Mouse (Mus musculus) limb, embryonic 15.5 days (tissue): ENCODE measurements at regions not wholly inside any gene's neighbourhood (a gene's known extent, or its start where the extent isn't known, plus 50 kb on each side); places are given as distances from the start of the nearest gene placed in this dataset.
A peak's percentile ranks its signal among the peaks of the same experiment; 100 is the strongest.

Experiments
- ATAC-seq: fragments of 200-750 bp; cut with Nextera tagmentation; 2 replicates; pipeline ENCODE4 v1.8.0; 2017; ENCODE audit warnings: low read depth, moderate TSS enrichment; ENCODE audit not compliant: insufficient number of reproducible peaks, low FRiP score, low TSS enrichment
- H3K27ac ChIP-seq: fragments of 300-500 bp; sonication (generic); 2 replicates; pipeline ENCODE4 v1.5.1; 2015; ENCODE audit warnings: moderate library complexity, mild to moderate bottlenecking, inconsistent platforms
- H3K27me3 ChIP-seq: fragments of 300-500 bp; sonication (generic); 2 replicates; pipeline ENCODE4 v1.6.1; 2015; ENCODE audit warnings: inconsistent platforms
- H3K36me3 ChIP-seq: fragments of 300-500 bp; sonication (generic); 2 replicates; pipeline ENCODE4 v1.6.1; 2015; ENCODE audit warnings: inconsistent platforms
- H3K4me1 ChIP-seq: fragments of 300-500 bp; sonication (generic); 2 replicates; pipeline ENCODE4 v1.6.1; 2015; ENCODE audit warnings: inconsistent platforms
- H3K4me2 ChIP-seq: fragments of 300-500 bp; sonication (generic); 2 replicates; pipeline ENCODE4 v1.6.1; 2015; ENCODE audit warnings: mild to moderate bottlenecking, inconsistent platforms
- H3K4me3 ChIP-seq: fragments of 300-500 bp; sonication (generic); 2 replicates; pipeline ENCODE4 v1.5.1; 2015; ENCODE audit warnings: mild to moderate bottlenecking, inconsistent platforms
- H3K9ac ChIP-seq: fragments of 300-500 bp; sonication (generic); 2 replicates; pipeline ENCODE4 v1.6.1; 2015; ENCODE audit warnings: inconsistent platforms
- H3K9me3 ChIP-seq: fragments of 300-500 bp; sonication (generic); 2 replicates; pipeline ENCODE4 v1.6.1; 2016; ENCODE audit warnings: inconsistent platforms
- WGBS: fragments of 180-500 bp; shearing (Covaris S2); methylation state at CpG from one replicate; pipeline ENCODE4 v1.1.7; 2015; 5-methylcytosine and 5-hydroxymethylcytosine counted together

DNA sequence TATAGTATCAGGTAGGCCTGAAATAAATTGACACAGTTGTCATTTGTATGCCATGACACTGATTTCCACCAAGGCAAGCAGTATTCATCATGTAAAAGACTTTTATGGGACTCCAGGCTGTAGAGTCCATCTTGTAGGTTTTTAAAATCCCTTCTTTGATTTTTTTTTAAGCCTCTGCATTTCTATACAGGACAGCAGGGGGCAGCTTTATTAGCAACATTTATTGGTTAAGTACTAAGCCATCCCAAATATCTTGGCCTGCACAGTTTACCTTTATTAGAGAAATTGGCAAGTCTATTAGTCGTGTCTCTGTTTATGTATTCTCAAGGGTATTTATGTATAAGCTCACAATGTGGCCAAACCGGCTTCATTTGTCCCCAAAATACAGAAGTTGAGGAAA is 125.6 kb upstream of the Med14 start:
- H3K27ac ChIP-seq: no peak overlapping the region
- no peak overlapping the region for H3K9ac ChIP-seq
- H3K27me3 ChIP-seq: no peaks in the 10 kb centered on the region
- no peak overlapping the region for H3K4me3 ChIP-seq
- H3K9me3 ChIP-seq: no peaks in the 10 kb centered on the region
- H3K4me1 ChIP-seq: no peaks in the 10 kb centered on the region
- no peaks in the 10 kb centered on the region for H3K36me3 ChIP-seq
- no peak for ATAC-seq
- 32% methylated on average over 2 of the region's 2 CpGs for WGBS
- H3K4me2 ChIP-seq: no peak overlapping the region

DNA sequence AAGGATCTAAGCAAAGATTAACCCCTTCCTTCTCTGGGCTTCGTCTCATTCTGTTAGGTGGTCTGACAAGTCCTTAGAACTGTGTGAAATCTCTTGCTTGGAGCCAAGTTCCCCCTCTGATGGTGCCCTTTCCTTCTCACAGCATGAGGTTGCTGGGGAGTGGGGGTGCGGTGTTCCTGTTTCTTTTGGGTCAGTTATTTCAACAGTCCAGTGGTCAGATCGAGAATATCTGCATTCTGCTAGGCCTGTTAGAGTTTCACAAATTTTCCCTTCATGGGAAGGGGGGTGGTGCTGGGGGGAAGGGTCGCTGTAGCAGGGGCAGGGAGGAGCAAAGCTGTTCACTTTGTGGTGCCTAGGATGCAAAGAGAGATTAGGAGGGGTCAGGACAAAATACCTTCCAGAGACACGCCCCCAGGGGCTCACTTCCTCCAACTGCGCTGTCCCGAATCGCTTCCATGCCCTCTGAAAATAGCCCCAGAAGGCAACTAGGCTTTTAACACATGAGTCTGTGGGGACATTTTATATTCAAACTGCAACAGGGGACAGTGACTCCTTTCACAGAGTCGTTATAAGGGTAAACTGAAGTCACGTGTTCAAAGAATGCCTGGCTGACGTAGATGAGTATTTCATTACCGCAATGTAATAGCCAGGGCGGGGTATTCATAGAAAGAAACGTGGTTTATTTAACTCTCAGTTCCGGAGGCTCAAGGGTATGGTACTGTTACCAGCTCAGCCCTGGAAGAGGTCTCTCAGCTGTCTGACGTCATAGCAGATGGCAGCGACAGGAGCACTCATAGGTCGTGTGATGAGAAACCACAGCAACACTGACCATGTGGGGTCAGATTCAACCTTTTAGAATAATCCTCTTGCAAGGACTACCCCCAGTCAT is 124.5 kb upstream of the Med14 start:
- WGBS: 22% methylated on average over 18 of the region's 18 CpGs
- no peak for ATAC-seq
- no peak overlapping the region for H3K9ac ChIP-seq

DNA sequence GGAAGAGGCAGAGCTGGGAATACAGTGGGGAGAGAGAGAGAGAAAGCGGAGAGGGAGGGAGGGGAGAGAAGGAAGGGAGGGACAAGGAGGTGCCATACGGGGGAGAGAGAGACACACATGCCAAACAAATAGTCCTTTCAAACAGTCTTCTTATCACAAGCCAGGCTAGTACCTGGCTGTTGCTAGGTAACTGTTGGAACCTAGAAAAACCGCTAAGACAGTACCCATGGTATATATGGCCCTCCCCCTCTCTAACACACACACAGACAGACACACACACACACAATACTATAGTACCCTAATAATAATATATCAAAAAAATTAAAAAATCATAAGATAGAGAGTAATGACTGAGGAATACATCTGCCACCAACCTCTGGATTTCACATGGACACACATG is 117.4 kb upstream of the Med14 start:
- no peak for ATAC-seq
- 65% methylated on average over 3 of the region's 3 CpGs for WGBS
- H3K4me3 ChIP-seq: no peak overlapping the region

More for the DNA sequence above, 124.5 kb upstream of the Med14 start:
- no peaks in the 10 kb centered on the region for H3K27me3 ChIP-seq
- no peak overlapping the region for H3K27ac ChIP-seq
- no peaks in the 10 kb centered on the region for H3K4me1 ChIP-seq
- H3K9me3 ChIP-seq: no peaks in the 10 kb centered on the region
- no peaks in the 10 kb centered on the region for H3K36me3 ChIP-seq
- peak overlapping the region; percentile 19 for H3K4me2 ChIP-seq
- 0 out of 2 replicates have a peak overlapping the region, but pooled peaks have one; percentile 10 for H3K4me3 ChIP-seq

DNA sequence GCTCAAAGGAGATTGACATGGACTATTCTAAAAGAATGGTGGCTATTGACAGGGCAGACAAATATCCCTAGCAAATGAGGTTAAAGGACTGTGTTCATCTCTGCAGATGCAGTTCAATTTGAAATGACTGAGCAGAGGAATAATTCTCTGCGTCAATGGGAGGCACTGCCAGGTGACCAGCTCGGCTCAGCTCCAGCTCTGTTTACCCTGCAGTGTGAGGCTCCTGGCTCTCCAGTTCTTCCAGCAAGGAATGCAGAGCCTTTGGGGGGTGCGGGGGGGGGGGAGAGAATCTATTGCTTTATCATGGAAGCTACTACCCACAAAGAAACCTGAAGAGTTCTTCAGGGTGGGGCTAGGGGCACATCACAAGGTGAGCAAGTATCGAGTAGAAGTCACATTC is 115.6 kb upstream of the Med14 start:
- H3K27ac ChIP-seq: no peak overlapping the region
- H3K27me3 ChIP-seq: 0 out of 2 replicates have a peak, but pooled peaks cover 3% of the 10 kb centered on the region
- H3K4me2 ChIP-seq: no peak overlapping the region
- H3K4me3 ChIP-seq: no peak overlapping the region
- 53% methylated on average over 4 of the region's 4 CpGs for WGBS
- H3K36me3 ChIP-seq: no peaks in the 10 kb centered on the region
- no peak for ATAC-seq
- no peak overlapping the region for H3K9ac ChIP-seq
- H3K9me3 ChIP-seq: no peaks in the 10 kb centered on the region
- no peaks in the 10 kb centered on the region for H3K4me1 ChIP-seq

More for the DNA sequence above, 117.4 kb upstream of the Med14 start:
- Histone ChIP-seq H3K9me3 (no peaks in the 10 kb centered on the region), H3K27ac (no peak overlapping the region), H3K9ac (no peak overlapping the region), H3K36me3 (no peaks in the 10 kb centered on the region), H3K4me2 (no peak overlapping the region), H3K4me1 (no peaks in the 10 kb centered on the region), H3K27me3 (0 out of 2 replicates have a peak, but pooled peaks cover 3% of the 10 kb centered on the region)

DNA sequence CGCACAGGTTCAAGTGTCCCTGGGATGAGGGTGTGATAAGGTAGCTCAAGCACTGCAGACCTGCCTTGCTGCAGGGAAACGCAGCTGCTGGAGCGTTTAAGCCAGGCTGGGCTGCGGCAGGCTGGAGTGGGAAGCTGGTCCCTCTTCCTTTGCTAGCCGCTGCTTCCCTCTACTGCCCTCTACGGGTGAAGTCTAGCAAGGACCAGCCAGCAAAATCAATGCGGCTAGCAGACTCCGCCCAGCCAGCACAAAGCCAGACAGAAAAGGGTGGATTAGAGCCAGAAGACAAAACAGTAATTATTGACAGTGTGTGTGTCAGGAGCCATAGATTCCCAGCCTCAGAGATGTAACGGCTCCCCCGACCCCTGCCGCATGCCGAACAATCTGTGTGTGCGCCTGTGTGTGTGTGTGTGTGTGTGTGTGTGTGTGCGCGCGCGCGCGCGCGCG is 111.8 kb upstream of the Med14 start:
- Histone ChIP-seq H3K36me3 (no peaks in the 10 kb centered on the region), H3K4me3 (peak overlapping the region; percentile 33), H3K9me3 (no peaks in the 10 kb centered on the region), H3K27ac (no peak overlapping the region), H3K4me2 (peak overlapping the region; percentile 37), H3K4me1 (no peaks in the 10 kb centered on the region), H3K9ac (no peak overlapping the region), H3K27me3 (0 out of 2 replicates have a peak, but pooled peaks cover 3% of the 10 kb centered on the region)
- no peak for ATAC-seq
- 46% methylated on average over 22 of the region's 22 CpGs for WGBS

DNA sequence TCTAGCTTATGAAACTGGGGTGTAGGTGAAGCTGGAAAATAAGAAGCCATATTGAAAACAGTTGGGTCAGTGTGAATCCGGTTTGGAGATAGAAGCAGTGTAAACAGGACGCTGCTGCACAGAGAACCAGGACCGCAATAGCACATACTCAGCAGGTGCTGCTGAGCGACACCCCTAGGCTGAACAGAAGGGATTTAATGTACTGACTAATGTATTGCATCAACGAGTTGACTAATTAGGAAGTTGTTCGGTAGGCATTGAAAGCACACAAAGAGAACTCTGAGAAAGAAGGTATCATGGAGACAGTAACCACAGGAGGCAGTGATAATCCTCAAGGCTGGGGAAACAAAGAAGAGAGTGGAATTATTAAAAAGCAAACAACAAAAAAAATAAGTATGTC is 111.4 kb upstream of the Med14 start:
- H3K9me3 ChIP-seq: no peaks in the 10 kb centered on the region
- ATAC-seq: no peak
- peak overlapping the region; percentile 37; the same call in 1 of the 2 replicates for H3K4me2 ChIP-seq
- 38% methylated on average over 6 of the region's 6 CpGs for WGBS
- H3K36me3 ChIP-seq: no peaks in the 10 kb centered on the region
- H3K9ac ChIP-seq: no peak overlapping the region
- no peak overlapping the region for H3K27ac ChIP-seq
- H3K4me3 ChIP-seq: peak overlapping the region; percentile 33
- 0 out of 2 replicates have a peak, but pooled peaks cover 3% of the 10 kb centered on the region for H3K27me3 ChIP-seq
- no peaks in the 10 kb centered on the region for H3K4me1 ChIP-seq

DNA sequence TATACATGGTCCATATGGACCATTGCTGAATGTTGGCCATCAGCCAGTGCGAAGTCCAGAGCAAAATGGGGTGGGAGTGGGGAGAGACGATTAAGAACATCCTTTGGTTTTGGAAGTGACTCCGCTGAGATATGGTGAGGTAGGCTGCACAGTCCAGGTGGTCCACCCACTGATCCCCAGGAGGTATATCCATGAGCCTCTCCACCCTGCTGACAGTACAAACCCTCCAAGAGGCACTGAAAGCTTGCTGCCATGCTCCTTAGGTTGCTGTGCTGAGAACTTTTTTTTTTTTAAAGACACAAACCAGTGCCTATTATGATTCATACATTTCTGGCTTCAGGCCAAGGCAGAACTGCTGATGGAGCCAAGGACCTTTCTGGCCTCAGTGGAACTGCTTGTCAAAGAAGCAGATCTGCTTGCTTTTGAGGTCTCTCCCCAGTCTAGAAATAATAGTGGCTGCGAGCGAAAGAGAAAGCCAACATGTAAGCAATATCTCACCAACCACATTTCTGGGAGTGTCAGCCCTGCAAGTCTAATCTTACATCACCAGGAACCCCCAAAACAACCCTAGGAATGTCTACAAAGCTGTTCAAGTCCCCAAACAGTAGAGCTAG is 105.1 kb upstream of the Med14 start:
- Histone ChIP-seq H3K9ac (no peak overlapping the region), H3K4me3 (no peak overlapping the region), H3K36me3 (no peaks in the 10 kb centered on the region), H3K27me3 (no peaks in the 10 kb centered on the region), H3K4me1 (no peaks in the 10 kb centered on the region), H3K9me3 (no peaks in the 10 kb centered on the region), H3K27ac (no peak overlapping the region), H3K4me2 (no peak overlapping the region)
- no peak for ATAC-seq
- WGBS: 87% methylated on average over 5 of the region's 5 CpGs

DNA sequence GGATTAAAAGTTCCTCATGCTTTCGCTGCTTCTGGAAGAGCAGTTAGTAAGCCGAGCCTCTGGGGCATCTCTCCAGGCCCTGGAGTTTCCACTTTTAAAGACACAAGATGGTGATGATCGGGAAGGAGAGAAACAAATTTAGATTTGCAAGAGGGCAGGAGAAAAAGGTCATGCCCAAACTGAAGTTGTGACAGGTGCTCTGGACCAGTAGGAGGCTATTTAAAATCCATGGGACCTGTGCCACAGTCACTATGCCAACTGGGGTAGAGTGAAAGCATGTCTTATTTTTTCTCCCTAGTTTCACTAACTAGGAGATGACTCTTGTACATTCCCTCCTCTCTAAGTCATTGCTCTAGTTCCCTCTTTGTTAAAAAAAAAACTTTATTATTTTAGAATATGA is 104.3 kb upstream of the Med14 start:
- no peak overlapping the region for H3K4me2 ChIP-seq
- 79% methylated on average over 3 of the region's 3 CpGs for WGBS
- no peak overlapping the region for H3K27ac ChIP-seq
- no peak overlapping the region for H3K9ac ChIP-seq
- no peaks in the 10 kb centered on the region for H3K27me3 ChIP-seq
- no peaks in the 10 kb centered on the region for H3K36me3 ChIP-seq
- H3K9me3 ChIP-seq: no peaks in the 10 kb centered on the region
- no peaks in the 10 kb centered on the region for H3K4me1 ChIP-seq
- no peak for ATAC-seq
- no peak overlapping the region for H3K4me3 ChIP-seq

DNA sequence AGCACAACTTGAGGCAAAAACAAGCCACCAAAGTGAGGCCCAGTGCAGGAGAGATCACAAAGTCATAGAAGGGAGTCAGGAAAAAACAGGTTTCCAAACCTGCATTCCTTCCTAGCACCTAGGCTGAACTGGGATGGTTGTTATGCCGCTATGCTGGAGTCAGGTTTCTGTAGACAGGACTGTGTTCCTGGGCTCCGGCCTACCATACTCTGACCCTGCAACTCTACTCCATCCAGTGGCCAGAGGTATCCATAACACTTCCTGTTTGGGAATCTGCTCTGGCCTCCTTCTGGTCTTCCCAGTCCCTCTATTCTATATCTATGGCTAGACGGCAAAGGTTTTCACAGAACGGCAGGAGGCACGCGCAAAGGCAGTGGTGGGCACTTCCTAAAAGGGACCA is 98.3 kb upstream of the Med14 start:
- Histone ChIP-seq H3K9ac (no peak overlapping the region), H3K36me3 (no peaks in the 10 kb centered on the region), H3K4me3 (no peak overlapping the region), H3K4me2 (no peak overlapping the region), H3K4me1 (no peaks in the 10 kb centered on the region), H3K27me3 (no peaks in the 10 kb centered on the region; the same call in 1 of the 2 replicates), H3K27ac (no peak overlapping the region), H3K9me3 (no peaks in the 10 kb centered on the region)
- ATAC-seq: no peak
- WGBS: 63% methylated on average over 6 of the region's 6 CpGs

DNA sequence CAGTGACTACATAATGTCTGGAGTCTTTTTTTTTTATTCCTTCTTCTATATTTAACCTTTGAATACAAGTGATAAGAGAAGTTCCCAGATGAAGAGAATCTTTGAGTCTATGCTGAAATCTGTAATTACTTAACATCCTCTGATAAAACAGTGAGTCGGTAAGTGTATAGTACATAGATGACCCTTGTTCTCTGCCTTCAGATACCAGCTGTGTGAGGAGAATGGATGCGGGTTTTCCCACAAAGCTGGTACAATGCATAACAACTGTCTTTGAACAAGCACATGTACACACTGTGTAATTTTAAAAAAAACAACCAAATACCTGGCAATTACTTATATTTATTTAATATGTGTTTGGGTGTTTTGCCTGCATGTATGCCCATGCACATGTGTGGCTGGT is 96.9 kb upstream of the Med14 start:
- no peaks in the 10 kb centered on the region; the same call in 1 of the 2 replicates for H3K27me3 ChIP-seq
- no peak for ATAC-seq
- no peak overlapping the region for H3K9ac ChIP-seq
- H3K9me3 ChIP-seq: no peaks in the 10 kb centered on the region
- no peaks in the 10 kb centered on the region for H3K4me1 ChIP-seq
- no peaks in the 10 kb centered on the region for H3K36me3 ChIP-seq
- H3K27ac ChIP-seq: no peak overlapping the region
- H3K4me3 ChIP-seq: no peak overlapping the region
- no peak overlapping the region for H3K4me2 ChIP-seq
- 73% methylated on average over 2 of the region's 2 CpGs for WGBS

DNA sequence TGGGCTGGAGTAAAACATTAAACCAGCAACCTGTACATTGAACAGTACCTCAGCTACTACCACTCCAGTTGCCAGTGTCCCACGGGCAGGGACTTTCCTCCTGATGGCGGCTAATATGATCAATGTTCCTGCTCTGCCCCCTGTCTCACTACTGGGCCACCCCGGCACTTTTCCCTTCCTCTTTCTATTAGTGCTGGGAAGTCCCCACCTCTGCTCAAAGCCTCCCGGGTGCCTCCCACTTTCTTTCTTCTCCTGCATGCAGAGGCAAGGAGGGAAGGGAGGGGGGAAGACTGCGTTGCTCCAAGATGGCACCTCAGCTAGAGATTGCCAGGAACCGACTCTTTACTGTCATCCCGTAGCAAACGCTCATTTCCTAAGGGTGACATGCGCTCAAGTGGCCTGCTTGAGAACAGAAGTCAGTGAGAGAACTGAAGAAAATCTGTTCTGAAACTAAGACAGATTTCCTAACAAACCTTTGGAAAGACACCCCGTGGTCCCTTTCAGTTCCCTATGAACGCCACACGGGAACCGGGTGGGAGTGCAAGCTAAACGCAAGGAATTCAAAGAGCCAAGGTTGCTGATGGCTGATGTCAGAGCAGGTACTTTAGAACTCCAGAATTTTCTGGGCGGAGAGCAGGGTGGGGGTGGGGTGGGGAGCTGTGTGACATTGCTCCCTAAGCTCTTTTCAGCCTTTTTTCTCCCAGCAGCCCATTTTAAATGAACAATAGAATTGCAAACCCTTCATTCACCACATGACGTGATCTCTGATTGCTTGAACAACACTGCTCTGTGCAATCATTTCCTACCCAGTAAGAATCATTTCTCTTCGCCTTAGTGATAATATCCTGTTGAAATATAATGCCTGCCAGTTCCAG is 96.2 kb upstream of the Med14 start:
- ATAC-seq: 0 out of 2 replicates have a peak, but pooled peaks have one; percentile 52
- 33% methylated on average over 17 of the region's 17 CpGs for WGBS
- Histone ChIP-seq H3K27ac (peak overlapping the region; percentile 72), H3K4me3 (peak overlapping the region; percentile 28), H3K27me3 (no peaks in the 10 kb centered on the region; the same call in 1 of the 2 replicates), H3K9ac (no peak overlapping the region), H3K4me2 (peak overlapping the region; percentile 38), H3K4me1 (no peaks in the 10 kb centered on the region), H3K36me3 (no peaks in the 10 kb centered on the region), H3K9me3 (no peaks in the 10 kb centered on the region)
